Mouse (Mus musculus) hindbrain, postnatal 0 days (tissue): ENCODE measurements around the gene Pop7. TPM values are rescaled to one million over a fixed set of nuclear protein-coding genes. Genes with fewer than 3 reads are reported as not detected.

ENCODE experiments used
- ATAC-seq: fragments of 200-750 bp; cut with Nextera tagmentation; 2 replicates; pipeline ENCODE4 v1.8.0; 2017; ENCODE audit warnings: mild to moderate bottlenecking, moderate TSS enrichment, moderate library complexity
- DNase-seq: peaks from one replicate; pipeline ENCODE4 v3.0.0-alpha.2; 2015; ENCODE audit warnings: low spot score
- H3K27ac ChIP-seq: fragments of 300-500 bp; sonication (generic); 2 replicates; pipeline ENCODE4 v1.5.1; 2014; ENCODE audit warnings: mild to moderate bottlenecking
- H3K27me3 ChIP-seq: fragments of 300-500 bp; sonication (generic); 2 replicates; pipeline ENCODE4 v1.6.1; 2014; ENCODE audit warnings: low read length, mixed read lengths; ENCODE audit not compliant: insufficient read depth
- H3K36me3 ChIP-seq: fragments of 300-500 bp; sonication (generic); 2 replicates; pipeline ENCODE4 v1.6.1; 2014; ENCODE audit warnings: low read length, mixed read lengths; ENCODE audit not compliant: insufficient read depth
- H3K4me1 ChIP-seq: fragments of 300-500 bp; sonication (generic); 2 replicates; pipeline ENCODE4 v1.6.1; 2014; ENCODE audit warnings: antibody characterized with exemption, low read length, mixed read lengths; ENCODE audit not compliant: insufficient read depth
- H3K4me2 ChIP-seq: fragments of 300-500 bp; sonication (generic); 2 replicates; pipeline ENCODE4 v1.6.1; 2014; ENCODE audit warnings: low read depth, mild to moderate bottlenecking, low read length, moderate library complexity, mixed read lengths
- H3K4me3 ChIP-seq: fragments of 300-500 bp; sonication (generic); 2 replicates; pipeline ENCODE4 v1.5.1; 2014; ENCODE audit warnings: low read length
- H3K9ac ChIP-seq: fragments of 300-500 bp; sonication (generic); replicated peaks from 2 replicates; pipeline ENCODE4 v1.6.1; 2014; ENCODE audit warnings: mild to moderate bottlenecking, low read length, moderate library complexity, mixed read lengths
- H3K9me3 ChIP-seq: fragments of 300-500 bp; sonication (generic); 2 replicates; pipeline ENCODE4 v1.6.1; 2016; ENCODE audit warnings: low read length, mixed read lengths
- CTCF ChIP-seq: IDR thresholded peaks from 2 replicates; pipeline ENCODE4 v1.5.1; 2016; ENCODE audit warnings: antibody characterized with exemption, control low read depth, low read depth
- WGBS: fragments of 180-500 bp; shearing (Covaris S2); extraction: QIAGEN DNeasy Blood & Tissue Kit; methylation state at CpG from one replicate; pipeline ENCODE4 v1.1.7; 2014; 5-methylcytosine and 5-hydroxymethylcytosine counted together
- polyA plus RNA-seq: library from polyadenylated mRNA; unstranded; fragments of >200 nt; fragmentation: Nextera tagmentation; extraction: Ambion mirVana; gene quantifications from 2 replicates; pipeline ENCODE4 v1.2.1, GENCODE M21; 2015
- total RNA-seq: library from RNA; depleted of rRNA; stranded (reverse); fragments of >200 nt; gene quantifications from 2 replicates; pipeline ENCODE4 v1.2.3, GENCODE M21; 2014

The Pop7 gene
- total and polyA plus RNA-seq, 2 experiments from 2014 or later = 83.5 to 85.3 TPM

DNA sequence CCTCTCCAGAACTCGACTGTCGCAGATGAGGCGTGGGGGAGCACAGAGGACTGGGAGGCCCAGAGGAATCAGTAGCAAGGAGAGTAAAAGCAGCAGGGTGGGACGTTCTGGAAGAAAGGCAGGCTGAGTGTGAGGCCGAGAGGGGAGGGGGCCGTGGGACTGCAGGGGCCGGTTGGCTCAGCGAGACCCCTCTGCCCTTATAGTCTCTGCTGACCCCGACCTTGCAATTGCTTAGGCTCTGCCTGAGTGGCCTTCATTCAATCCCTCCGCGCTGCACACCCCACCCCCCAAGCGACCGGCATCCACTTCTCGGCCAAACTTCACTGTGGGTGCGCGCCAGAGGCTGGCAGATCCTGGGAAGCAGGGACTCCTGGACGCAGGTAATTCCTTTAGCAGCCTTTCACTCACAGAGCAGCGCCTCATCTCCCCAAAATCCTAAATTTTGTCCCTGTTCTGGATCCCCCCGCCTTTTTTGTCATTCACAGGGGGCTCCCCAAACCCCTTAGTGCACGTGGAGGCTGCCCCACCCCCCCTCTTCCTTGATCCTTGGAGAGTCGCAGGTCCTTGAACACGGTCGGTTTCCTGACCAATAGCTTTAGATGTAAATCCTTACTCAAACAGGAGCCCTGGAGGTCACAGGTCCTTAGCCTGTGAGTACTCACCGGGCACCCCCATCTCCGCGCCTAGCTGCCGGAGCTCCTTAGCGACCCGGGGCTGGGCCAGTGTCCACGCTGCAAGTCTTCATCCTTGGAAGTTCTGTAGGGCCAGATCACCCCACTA lies 17.1 kb downstream of the Pop7 start:
- WGBS = 8% methylated on average over 30 of the region's 30 CpGs

DNA sequence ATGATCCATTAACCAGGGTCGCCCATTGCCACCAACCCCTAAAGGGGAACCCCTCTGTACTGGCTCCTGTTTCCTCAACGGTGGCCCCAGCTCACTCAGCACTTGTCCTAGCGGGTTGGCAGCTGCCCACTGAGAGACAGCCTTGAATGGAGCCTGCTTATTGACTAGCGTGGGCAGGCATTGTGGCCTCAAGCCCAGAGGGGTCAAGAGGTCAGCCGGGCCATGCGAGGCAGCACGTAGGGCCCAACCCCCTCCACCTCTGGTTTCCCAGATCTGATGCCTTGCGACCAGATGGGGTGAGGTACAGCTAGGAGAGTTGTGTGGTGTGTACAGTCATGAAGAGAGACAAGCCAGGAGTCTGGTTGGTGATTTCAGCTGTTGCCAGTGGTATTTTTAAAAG lies 20.4 kb downstream of the Pop7 start:
- peaks cover 7% of the 10 kb centered on the region; the same call in 1 of the 2 replicates for H3K27me3 ChIP-seq
- TF ChIP-seq CTCF = no peak
- no peak overlapping the region for H3K9ac ChIP-seq
- H3K4me2 ChIP-seq = no peak overlapping the region
- ATAC-seq (no peak), DNase-seq (peak; percentile 16)
- H3K27ac ChIP-seq = no peak overlapping the region
- no peaks in the 10 kb centered on the region for H3K9me3 ChIP-seq
- no peak overlapping the region for H3K4me3 ChIP-seq
- no peaks in the 10 kb centered on the region; the same call in 1 of the 2 replicates for H3K4me1 ChIP-seq
- 11% methylated on average over 8 of the region's 8 CpGs for WGBS
- no peaks in the 10 kb centered on the region for H3K36me3 ChIP-seq

More for the DNA sequence above, 17.1 kb downstream of the Pop7 start:
- ATAC-seq (no peak), DNase-seq (no peak)
- H3K4me2 ChIP-seq = peak overlapping the region; percentile 32
- H3K4me3 ChIP-seq = peak overlapping the region; percentile 9
- TF ChIP-seq CTCF = no peak
- H3K9ac ChIP-seq = 0 out of 2 replicates have a peak overlapping the region, but pooled peaks have one; percentile 21
- no peaks in the 10 kb centered on the region for H3K36me3 ChIP-seq
- no peaks in the 10 kb centered on the region for H3K9me3 ChIP-seq
- peaks cover 7% of the 10 kb centered on the region; the same call in 1 of the 2 replicates for H3K27me3 ChIP-seq
- H3K4me1 ChIP-seq = no peaks in the 10 kb centered on the region; the same call in 1 of the 2 replicates
- H3K27ac ChIP-seq = no peak overlapping the region

DNA sequence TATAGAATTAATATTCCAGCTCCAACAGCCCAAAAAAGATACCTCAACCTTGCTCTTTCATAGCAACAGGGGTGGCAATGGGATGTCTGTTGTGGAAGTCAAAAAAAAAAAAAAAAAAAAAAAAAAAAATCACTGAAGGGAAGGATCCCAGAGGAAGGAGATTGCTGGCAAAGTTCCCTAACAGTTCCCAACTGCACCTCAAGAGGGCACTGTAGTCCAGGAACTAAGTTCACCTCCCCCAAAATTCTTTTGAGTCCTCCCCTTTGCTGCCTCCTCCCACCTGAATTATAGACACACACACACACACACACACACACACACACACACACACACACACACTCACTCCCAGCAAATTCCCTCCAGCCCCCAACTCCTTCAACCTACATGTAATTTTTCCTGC lies 21.2 kb downstream of the Pop7 start:
- Histone ChIP-seq H3K27me3 (peaks cover 7% of the 10 kb centered on the region; the same call in 1 of the 2 replicates), H3K4me3 (no peak overlapping the region), H3K36me3 (no peaks in the 10 kb centered on the region), H3K4me1 (no peaks in the 10 kb centered on the region; the same call in 1 of the 2 replicates), H3K9ac (no peak overlapping the region), H3K9me3 (no peaks in the 10 kb centered on the region), H3K4me2 (no peak overlapping the region), H3K27ac (no peak overlapping the region)
- peak; percentile 82 for TF ChIP-seq CTCF
- ATAC-seq (no peak), DNase-seq (peak; percentile 91)

DNA sequence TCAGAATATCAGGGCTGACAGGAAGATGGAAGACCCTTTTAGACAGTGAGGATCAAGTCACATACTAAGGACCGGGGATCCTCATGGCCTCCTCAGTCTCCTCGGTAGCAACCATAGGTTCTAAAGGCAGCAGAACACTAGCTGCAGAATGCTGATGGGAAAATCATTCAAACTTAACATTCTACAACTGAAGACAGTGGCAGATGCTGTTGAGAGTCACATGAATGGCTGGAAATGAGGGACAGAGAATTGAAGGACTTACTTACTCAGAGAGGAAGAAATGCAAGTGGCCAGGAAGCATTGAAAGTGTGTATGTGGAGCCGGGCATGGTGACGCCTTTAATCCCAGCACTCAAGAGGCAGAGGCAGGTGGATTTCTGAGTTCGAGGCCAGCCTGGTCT lies 25.4 kb downstream of the Pop7 start, which contains the start of gene Zan:
Gene Zan, minus strand, starts transcription at position 101 of the 400 bp plus-strand sequence.
- WGBS = 80% methylated on average over 5 of the region's 5 CpGs

DNA sequence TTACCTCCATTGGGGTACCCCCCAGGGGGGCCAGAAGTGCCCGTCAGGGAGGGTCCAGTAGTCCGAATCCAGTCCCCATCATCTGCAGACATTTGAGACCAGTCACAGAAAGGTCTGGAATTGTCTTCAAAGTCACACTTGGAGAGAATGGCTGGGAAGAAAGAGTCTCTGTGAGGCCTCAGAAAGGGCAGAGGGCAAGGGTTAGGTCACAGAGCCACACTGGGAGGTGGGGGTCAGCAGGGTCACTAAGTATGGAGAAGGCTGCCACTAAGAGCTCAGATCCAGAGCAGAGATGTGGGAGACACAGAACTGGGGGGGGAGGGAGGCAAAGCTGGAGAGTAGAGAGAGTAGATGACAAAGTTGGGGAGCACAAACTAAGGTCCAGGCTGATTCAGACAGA lies 28.0 kb downstream of the Pop7 start:
- Histone ChIP-seq H3K27me3 (no peaks in the 10 kb centered on the region), H3K4me1 (no peaks in the 10 kb centered on the region), H3K36me3 (no peaks in the 10 kb centered on the region), H3K9ac (no peak overlapping the region), H3K4me3 (no peak overlapping the region), H3K4me2 (no peak overlapping the region), H3K27ac (no peak overlapping the region), H3K9me3 (no peaks in the 10 kb centered on the region)
- ATAC-seq (no peak), DNase-seq (no peak)
- no peak for TF ChIP-seq CTCF
- WGBS = 21% methylated on average over 2 of the region's 2 CpGs

More for the DNA sequence above, 25.4 kb downstream of the Pop7 start, which contains the start of gene Zan:
- Histone ChIP-seq H3K4me1 (no peaks in the 10 kb centered on the region), H3K27ac (no peak within 1 kb of the TSS), H3K36me3 (no peaks in the 10 kb centered on the region), H3K4me3 (no peak within 1 kb of the TSS), H3K9me3 (no peaks in the 10 kb centered on the region), H3K27me3 (no peaks in the 10 kb centered on the region), H3K4me2 (no peak within 1 kb of the TSS), H3K9ac (no peak within 1 kb of the TSS)
- DNase-seq = no peak
- no peak for ATAC-seq
- TF ChIP-seq CTCF = no peak

DNA sequence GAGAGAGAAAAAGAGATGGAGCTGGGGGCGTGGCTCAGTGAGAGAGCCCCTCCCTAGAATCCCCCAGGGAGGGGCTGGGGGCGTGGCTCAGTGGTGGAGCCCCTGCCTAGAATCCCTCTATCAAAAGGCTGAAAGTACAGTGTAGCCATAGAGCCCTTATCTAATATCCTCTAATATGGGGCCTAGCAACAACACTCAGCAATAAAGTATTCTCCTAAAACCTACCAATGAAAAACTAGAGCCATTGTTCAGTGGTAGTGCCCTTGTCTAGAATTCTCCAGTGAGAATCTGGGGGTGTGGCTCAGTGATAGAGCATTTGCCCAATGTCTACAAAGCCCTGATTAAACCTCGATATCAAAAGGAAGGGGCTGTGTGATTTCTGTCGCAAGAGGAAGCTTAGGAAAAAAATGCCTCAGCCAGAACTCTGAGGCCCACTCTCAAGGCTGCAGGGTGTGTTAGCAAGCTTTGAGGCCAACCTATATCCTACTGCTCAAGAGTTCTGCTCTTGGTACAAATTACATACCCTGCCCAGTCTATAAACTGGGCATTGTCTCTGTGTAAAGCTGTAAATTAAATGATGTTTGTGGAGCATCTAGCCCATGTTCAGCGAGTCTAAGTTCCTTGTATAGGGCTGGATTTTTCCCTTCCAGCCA lies 29.9 kb downstream of the Pop7 start:
- H3K4me1 ChIP-seq = no peaks in the 10 kb centered on the region
- no peak overlapping the region for H3K27ac ChIP-seq
- H3K9me3 ChIP-seq = no peaks in the 10 kb centered on the region
- H3K9ac ChIP-seq = no peak overlapping the region
- H3K27me3 ChIP-seq = no peaks in the 10 kb centered on the region
- no peak overlapping the region for H3K4me3 ChIP-seq
- no peak for DNase-seq
- TF ChIP-seq CTCF = no peak
- ATAC-seq = no peak
- no peak overlapping the region for H3K4me2 ChIP-seq
- 60% methylated on average over 5 of the region's 5 CpGs for WGBS
- H3K36me3 ChIP-seq = no peaks in the 10 kb centered on the region
